Mouse (Mus musculus) gastrocnemius, postnatal 14 days (tissue): Measurements from ENCODE around the gene Cerk. TPM values are rescaled to one million over a fixed set of nuclear protein-coding genes. Genes with fewer than 3 reads are reported as not detected.
"Not testable (repeated sequence)": the region's sequence is repeated elsewhere in the genome, so short reads cannot be mapped to it uniquely, and the experiment has no call there.

Source experiments
- DNase-seq: peaks from one replicate; pipeline ENCODE4 v3.0.0; 2021; ENCODE audit warnings: mixed read lengths
- intact Hi-C: fragments of 180-260 bp; cut with DNase I; formaldehyde crosslinking; loops from one replicate; pipeline ENCODE4 v1.15.1; 2025; ENCODE audit warnings: low total_unique reads
- total RNA-seq, 2 experiments: library from RNA; stranded (reverse); gene quantifications; 2 replicates each; pipeline ENCODE4 v1.2.3; 2021

Cerk gene
- total RNA-seq, 2 experiments from 2014 or later, result 6.5 to 7.4 TPM

DNA sequence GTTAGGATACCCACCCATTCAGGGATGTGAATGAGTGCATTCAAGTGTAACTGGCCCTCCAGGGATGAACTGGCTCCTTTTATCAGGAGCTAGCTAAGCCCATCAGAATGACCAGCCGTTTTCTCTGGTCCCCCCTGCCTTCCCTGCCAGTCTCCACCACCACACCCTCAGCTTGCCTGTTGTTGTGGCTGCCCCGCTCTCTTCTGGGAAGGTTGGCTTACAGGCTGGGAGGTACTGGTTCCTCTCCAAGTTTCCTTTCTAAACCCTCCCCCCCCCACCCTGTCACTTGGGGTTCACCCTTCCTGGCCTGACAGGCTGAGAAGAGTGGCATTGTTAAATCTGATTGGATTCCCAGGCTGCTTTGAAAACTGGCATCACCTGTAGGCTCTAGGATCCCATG, 88.1 kb downstream of the Cerk start:
- intact Hi-C loops, result no loop called here

DNA sequence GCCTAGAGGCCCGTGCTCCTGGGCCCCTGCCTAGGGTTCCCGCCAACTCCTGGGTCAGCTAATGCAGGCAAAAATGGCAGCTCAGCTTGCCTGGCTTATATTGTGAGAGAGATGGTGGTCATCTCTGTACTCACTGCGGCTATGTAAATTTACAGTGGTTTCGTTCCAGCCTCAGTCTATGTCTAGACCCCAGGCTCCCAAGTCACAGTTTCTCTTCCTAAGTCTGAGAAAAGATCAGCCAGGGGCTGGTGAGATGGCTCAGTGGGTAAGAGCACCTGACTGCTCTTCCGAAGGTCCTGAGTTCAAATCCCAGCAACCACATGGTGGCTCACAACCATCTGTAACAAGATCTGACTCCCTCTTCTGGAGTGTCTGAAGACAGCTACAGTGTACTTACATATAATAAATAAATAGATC, 89.3 kb downstream of the Cerk start:
- DNase-seq, intact Hi-C loops: not testable (repeated sequence)

More for the DNA sequence above, 88.1 kb downstream of the Cerk start:
- DNase-seq, result no peak

DNA sequence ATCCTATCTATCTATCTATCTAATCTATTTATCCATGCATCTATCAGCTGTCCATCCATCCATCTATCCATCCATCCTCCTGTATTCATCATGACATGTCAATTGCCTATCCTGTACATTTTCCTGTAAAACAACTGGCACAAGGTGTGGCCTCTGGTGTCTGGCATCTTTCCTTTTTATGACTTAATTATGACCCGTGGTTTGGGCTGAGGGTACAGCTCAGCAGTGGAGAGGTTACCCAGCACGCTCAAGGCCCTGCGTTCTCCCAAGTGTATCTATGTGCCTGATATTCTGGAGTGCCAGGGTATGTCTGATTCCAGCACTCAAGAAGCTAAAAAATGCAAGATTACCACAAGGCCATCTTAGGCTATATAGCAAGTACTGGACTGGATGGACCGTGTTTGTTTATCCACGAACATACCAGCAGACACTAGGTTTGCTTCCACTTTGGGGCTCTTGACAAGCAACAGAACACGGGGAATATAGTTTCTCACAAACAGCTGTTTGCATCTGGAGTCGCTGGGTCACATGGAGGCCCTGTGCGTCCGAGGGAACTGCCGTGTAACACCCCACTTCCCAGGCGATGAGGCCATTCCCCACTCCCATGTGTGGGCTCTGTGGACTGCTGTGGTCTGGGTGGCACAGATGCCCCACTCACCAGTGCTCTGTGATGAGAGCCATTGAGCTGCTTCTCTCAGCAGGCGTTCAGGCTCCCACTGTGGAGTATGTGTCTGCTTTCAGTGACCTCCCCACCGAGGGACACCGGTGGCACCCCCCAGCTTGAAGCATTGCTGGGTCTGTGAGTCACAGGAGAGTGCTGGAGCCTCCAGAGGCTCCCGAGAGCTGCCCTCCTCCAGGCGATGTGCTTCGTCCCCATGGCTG, 90.0 kb downstream of the Cerk start:
- intact Hi-C loops, result no loop called here
- no peak for DNase-seq

DNA sequence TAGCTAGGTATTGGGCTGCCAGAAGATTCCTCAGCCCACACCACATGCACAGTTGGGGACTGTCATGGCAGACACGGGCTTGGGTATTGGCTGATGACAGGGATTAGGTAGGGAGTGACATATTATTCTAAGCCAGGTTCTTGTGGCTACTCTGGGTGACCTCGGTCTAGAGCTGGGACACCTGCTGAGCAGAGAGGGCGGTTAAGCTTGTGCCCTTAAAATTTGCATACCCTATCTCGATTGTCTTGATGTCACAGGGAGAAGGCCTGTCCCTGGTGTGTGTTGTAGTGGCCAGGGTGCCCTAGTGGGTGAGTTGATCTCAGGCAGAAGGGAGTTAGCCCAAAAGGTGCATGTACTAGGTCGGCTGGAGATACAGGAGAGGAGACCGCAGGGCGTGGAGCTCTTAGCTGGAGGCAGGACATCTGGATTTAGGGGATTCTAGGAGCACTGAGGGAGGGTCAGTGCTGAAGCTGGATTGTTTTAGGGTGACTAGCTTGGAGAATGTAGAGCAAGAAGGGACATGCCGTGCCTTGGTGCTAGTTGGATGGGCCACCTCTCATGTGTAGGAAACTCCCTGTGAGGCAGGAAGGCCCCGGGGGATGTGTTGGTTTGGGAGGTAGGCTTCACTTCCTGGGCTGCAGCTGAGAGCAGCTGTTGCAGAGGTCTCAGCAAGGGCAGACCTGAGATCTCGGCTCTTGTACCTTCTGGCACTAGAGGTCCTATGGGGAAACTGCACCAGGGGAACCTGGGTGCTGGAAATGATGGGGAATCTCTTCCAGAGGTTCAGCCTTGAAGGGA, 91.4 kb downstream of the Cerk start:
- no peak for DNase-seq
- intact Hi-C loops, result no loop called here

DNA sequence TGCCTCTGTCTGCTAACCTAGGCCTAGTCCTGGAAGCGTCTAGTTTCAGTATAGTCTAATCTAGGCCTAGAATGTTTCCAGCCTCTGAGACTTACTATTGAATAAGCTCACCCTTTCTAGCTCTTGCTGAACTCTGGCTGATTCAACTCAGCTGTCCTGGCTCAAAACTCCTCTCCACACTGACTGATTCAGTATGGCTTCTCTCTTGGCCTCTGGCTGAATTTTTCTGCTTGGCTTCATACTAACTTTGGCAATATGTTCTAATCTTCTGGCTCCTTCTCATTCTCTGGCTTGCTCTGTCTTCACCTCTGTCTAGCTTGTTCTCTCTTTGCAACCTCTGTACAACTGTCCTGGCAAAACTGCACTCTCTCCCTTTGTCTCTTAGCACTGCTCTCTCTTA, 92.7 kb downstream of the Cerk start:
- no peak for DNase-seq
- intact Hi-C loops, result no loop called here

DNA sequence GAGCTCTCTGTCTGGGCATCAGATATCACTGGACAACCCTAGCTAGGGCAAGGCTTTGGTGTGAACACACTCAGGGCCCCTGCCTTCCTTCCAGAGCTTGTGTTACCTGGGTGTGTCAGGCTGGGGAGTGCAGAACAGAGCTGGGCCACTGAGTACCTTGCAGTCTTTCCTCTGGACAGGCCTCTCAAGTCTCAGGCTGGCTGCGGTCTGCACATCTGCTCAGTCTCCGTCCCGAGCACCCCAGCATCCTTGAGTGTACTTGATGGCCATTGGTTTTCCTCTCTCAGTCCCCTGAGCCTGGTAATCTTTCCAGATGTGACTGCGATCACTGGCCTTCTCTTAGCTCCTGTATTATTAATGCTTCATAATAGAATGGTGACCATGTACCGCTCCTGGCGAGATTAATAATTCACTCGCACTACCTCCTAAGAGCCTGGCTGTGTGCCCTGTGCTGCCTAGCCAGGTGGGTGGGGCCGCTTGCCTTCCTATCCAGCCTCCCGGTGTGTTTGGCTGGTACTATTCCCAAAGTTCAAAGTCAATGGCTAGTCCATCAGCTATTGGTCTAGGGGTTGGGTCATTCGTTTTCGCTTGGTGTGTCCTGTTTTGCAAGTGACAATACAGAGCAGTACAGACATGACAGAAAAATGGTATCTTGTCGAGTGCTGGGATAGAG, 93.8 kb downstream of the Cerk start:
- DNase-seq, result no peak
- intact Hi-C loops, result no loop called here

DNA sequence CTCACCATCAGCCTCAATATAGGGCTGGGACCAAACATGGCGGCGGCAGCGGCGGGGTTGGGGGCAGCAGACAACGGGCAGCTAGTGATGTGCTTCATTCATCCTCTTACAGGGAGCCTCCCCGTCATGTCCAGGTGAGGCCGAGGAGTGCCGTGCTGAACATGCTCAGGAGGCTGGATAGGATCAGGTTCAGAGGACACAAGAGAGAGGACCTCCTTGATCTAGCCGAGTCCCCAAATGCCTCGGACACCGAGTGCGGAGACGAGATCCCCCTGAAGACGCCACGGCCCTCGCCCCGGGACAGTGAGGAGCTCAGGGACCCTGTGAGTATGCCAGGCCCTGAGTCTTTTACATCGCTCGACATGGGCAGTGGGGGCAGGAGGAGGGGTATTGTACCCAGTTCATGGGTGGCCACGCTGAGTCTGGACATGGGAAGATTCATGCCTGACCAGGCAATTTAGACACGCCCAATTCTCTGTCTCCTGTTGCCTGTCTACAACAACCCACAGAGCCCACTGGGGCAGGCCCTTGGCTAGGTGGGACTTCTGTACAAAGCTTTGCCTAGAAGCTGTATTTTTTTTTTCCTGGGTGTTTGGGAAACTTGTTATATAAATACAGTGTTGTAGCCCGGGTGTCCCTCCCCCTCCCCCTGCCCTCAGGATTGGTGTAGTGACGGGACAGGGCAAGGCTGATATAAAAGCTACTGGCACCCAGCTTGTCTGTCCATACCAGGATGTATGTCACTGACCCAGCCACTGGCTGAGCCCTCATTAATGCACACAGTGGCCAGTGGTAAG, 94.5 kb downstream of the Cerk start:
- intact Hi-C loops, result no loop called here
- DNase-seq, result no peak

DNA sequence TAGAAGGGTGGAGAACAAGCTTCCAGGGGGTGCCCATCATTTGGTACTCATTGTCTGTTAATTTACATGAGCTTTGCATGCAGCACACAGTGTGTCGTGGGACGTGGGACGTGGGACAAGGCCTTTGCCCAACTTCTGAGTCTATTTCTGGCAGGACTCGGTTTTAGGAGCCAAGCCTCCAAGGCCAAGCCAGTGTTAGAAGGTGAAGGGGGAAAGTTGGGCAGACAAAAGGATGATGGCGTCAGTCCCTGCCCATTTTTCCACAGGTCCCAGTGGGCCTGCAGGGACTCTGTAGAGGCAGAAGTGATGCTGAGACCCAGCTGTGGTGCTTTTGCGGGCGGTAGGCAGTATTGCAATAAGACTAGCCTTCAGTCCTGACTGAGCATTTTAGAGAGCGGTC, 95.4 kb downstream of the Cerk start:
- intact Hi-C loops, result no loop called here
- DNase-seq, result no peak

DNA sequence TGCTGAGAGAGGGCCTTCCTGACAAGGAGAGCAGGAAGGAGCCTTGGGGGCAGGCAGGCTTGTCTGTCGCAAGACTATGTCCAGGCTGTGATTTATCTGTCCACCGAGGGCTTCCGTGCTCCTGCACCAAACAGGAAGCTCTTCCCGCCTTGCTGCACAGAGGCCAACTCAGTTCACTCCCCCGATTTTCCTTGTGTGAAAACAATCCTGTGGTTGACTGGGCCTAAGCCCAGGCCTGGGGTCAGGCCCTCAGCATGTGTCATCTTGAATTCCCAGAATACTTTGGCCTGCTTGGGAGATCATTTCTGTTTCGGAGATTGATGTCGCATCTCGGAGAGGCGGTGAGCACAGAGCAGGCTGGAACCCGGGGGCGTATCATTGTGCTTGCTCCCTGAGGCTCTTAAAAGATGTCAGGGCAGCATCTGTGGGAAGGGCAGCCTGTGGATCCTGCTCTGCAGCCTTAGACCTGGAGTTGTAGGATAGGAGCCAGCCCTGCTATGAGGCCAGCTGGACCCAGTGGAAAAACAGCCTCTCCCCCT, 95.9 kb downstream of the Cerk start:
- intact Hi-C loops, result no loop called here
- DNase-seq, result peak; percentile 81

Other genes with a start within 250 kb of the Cerk start
- under 1 TPM; 0.31 to 0.94 TPM for gene Celsr1, start 152.4 kb downstream of the Cerk start, total RNA-seq
- 1 to 10 TPM; 7.2 to 8.2 TPM for gene Gramd4, start 128.4 kb downstream of the Cerk start, total RNA-seq
- gene Tbc1d22a, start 28.3 kb upstream of the Cerk start, total RNA-seq, result 10 to 100 TPM; 10.4 to 11.9 TPM